Mouse (Mus musculus): ENCODE data around the gene Kcnh1.

Gene Kcnh1

GRCm38 (mm10) chr1:192190508-192191321, at the start of gene Kcnh1:
Gene Kcnh1, plus strand, starts transcription at chr1:192190774.
- peak; percentile 92 for DNase-seq (ENCODE audit: low read depth, low spot score)

DNA sequence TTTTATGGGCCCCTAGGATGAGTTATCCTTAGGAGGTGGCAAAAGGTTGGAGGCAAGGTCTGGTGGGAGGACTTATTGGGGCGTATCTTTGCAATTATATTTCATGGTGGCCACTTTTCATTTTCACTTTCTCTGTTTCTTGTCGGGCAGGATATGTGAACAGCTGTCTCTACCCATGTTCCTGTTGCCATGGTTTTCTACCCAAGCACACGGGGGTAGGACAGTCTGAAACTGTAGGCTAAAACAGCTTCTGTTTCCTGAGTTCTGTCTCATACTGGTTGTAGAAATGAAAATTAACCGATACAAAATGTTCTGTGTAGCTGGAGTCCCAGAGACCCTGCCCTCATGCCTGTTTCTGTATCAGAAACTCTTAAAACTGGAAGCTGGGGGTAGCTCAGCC, 39.4 kb upstream of the Kcnh1 start:
- no peak for DNase-seq (ENCODE audit: low read depth, low spot score)

DNA sequence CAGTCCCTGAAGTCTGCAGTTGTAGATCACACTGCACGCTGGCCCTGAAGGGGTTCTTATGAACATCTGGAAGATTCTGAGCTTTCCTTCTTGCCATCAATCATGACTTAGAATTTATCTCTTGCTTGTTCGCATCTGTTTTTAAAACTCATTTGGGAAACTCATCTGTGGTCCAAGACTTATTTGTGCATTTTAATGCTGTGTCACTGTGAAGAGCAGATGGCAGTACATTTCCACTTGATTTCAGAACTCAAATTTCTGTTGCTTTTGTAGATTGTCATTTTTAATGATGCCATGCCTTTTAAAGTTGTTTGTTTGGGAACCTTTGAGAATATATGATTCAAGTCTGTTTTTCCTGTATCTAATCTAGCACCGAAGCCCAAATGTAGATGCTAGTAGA, 19.1 kb upstream of the Kcnh1 start:
- no peak for DNase-seq (ENCODE audit: low read depth, low spot score)

GRCm38 (mm10) chr1:192179877-192180276, 10.7 kb upstream of the Kcnh1 start:
- DNase-seq (ENCODE audit: low read depth, low spot score), result no peak

- no peak for DNase-seq (ENCODE audit: low read depth, low spot score)
Observed at GRCm38 (mm10) chr1:192181696-192182257, 8.8 kb upstream of the Kcnh1 start.

- peak; percentile 81 for DNase-seq (ENCODE audit: low read depth, low spot score)
Observed at GRCm38 (mm10) chr1:192189056-192189455, 1.5 kb upstream of the Kcnh1 start.

- DNase-seq (ENCODE audit: low read depth, low spot score), result no peak
Observed at GRCm38 (mm10) chr1:192189771-192190170, 803 bp upstream of the Kcnh1 start.

- DNase-seq (ENCODE audit: low read depth, low spot score), result peak; percentile 39
Observed at GRCm38 (mm10) chr1:192191322-192191639, 707 bp downstream of the Kcnh1 start.

DNA sequence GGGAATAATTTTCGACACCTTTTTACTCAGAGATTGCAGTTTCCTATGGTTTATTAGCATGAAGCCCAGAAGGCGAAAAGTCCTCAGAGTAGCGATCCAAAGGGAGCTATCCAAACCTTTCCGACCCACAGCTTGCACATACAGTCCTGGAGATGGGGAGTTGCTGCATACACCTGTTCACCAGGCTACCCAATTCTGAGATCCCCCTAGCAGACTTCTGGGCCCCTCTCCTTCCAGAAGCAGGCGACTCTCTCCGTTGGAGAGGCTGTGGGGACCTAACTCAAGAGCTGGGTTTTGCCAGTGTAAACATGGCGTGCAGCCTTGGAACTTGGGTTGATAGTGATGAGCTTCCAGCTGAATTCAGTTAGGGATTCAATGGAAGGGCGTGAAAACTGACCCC, 1.3 kb downstream of the Kcnh1 start:
- DNase-seq (ENCODE audit: low read depth, low spot score), result no peak

DNA sequence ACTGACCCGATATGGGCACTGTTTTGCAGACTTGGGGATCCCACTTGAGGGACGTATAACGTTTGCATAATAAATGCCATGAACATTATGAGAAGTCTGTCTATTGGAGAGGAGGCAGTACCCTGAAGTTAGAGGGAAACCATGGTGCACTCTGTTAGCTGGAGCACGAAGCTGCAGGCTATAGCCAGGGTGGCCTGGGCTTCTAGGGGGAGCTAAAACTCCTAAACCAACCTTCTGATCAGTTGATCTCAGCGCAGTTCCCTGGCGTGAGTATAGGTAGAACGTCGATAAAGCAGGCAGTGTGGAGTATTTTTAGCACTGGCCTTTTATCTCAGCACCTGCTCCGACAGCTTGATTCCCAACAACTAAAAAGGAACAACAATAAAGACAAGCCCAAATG, 2.1 kb downstream of the Kcnh1 start:
- DNase-seq (ENCODE audit: low read depth, low spot score), result no peak

DNA sequence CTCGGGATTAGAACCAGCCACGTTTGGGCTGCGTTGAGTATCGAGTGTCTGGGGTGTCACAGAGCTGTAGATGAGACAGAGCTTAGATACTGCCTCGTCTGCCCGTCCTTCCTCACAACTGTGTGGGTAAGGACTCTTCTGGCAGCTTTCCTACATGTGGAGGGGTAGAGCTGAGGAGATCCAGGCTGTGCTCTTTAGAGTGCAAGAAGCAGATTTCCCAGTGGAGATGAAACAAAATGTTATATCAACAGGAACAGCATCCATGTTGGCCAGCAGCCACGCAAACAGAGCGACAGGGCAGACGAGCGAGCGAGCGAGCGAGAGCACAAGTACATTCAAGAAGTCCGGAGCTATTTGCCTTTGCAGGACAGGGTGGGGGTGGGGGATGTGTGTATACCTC, 3.1 kb downstream of the Kcnh1 start:
- DNase-seq (ENCODE audit: low read depth, low spot score), result no peak

DNA sequence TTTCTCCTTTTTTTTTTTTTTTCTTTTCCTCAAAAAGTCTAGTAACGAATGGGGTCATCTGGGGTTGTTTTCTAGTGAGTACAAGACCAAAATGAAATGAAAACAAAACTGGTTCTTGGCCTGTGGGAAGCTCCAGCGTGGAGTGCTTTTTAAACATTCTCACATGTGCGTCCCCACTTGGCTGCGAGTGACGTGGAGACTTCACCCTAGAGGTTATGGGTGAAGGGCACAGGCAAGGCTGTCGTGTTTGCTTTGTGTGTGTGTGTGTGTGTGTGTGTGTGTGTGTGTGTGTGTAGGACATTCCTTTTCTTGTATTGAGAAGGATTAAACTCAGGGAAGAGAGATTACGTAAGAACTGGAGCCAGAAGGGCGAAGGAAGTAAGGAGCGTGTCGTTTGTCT, 6.9 kb downstream of the Kcnh1 start:
- no peak for DNase-seq (ENCODE audit: low read depth, low spot score)

DNA sequence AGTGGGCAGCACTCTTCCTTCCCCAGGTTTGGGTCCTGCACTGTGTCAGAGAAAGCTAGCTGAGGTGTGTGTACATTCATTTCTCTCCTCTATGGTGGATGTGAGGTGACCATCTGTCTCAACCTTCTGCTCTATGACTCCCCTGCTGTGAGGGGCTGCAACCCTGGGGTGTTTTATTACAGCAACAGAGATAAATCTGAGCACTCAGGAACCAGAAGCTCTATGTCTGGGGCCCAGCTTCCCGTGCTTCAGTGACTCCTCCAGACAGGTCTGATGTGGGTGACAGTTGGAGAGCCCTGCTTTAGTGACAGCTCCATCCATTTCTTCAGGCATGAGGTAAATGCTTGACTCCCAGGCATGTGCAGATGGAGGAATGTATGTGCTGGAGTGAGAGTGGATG, 12.4 kb downstream of the Kcnh1 start:
- DNase-seq (ENCODE audit: low read depth, low spot score), result no peak

GRCm38 (mm10) chr1:192207956-192208355, 17.4 kb downstream of the Kcnh1 start:
- no peak for DNase-seq (ENCODE audit: low read depth, low spot score)

- no peak for DNase-seq (ENCODE audit: low read depth, low spot score)
Observed at GRCm38 (mm10) chr1:192212448-192212847, 21.9 kb downstream of the Kcnh1 start.

- no peak for DNase-seq (ENCODE audit: low read depth, low spot score)
Observed at GRCm38 (mm10) chr1:192214666-192215065, 24.1 kb downstream of the Kcnh1 start.

GRCm38 (mm10) chr1:192220156-192220555, 29.6 kb downstream of the Kcnh1 start:
- no peak for DNase-seq (ENCODE audit: low read depth, low spot score)

DNA sequence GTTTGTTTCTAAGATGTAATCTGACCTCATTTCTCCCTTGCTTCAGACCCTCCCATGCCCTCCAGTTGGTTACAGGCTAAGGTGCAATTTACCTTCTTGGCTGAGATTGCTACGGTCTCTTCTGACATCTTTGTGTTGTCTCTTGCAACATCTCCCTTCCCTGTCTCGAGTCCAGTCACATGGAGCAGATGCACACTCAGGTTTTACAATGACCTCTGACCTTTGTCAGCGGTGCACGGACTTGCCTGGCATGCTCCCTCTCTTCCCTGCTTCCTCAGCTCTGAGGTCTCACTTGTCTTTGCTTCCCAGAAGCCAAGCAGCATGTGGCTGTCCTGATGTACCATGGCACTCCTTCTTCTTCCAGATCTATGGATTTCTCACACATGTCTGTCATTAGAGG, 33.6 kb downstream of the Kcnh1 start:
- DNase-seq (ENCODE audit: low read depth, low spot score), result no peak

DNA sequence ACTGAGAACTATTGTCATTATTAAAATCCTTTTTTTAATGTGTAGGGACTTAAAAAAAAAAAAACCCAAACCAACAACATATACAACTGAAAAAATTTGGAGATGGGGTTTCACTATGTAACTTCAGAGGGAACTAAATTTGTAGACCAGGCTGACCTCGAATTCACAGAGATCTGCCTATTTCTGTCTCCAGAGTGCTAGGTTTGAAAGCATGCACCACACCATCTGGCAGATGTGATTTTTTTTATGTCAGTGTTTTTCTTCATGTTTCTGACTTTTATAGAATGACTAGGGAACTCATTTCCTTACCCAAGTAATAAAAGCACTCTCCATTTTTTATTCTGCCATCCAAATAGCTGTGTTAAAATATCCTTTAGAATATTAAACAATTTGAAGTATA, 42.1 kb downstream of the Kcnh1 start:
- no peak for DNase-seq (ENCODE audit: low read depth, low spot score)

- DNase-seq (ENCODE audit: low read depth, low spot score), result no peak
Observed at GRCm38 (mm10) chr1:192246836-192247235, 56.3 kb downstream of the Kcnh1 start.

DNA sequence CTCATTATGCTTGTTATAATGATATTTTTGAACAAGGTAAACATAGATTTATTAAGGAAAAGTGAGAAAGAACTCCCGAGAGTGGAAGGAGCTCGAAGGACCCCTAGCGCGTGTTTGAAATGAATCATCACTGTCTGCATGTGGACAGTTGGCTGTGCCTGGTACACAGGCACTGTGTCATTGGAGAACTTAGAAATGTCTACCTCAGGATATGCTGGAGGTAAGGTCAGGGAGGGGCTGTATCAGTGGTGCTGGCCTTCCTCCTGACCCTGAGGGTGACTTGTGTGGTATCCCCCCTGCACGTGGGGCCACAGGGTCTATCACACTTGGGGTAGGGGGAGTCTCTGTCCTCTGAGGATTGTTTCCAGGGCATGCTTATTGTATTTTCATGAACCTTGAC, 68.6 kb downstream of the Kcnh1 start:
- no peak for DNase-seq (ENCODE audit: low read depth, low spot score)

GRCm38 (mm10) chr1:192259616-192260015, 69.0 kb downstream of the Kcnh1 start:
- no peak for DNase-seq (ENCODE audit: low read depth, low spot score)

GRCm38 (mm10) chr1:192265704-192266103, 75.1 kb downstream of the Kcnh1 start:
- no peak for DNase-seq (ENCODE audit: low read depth, low spot score)

- DNase-seq (ENCODE audit: low read depth, low spot score), result no peak
Observed at GRCm38 (mm10) chr1:192266956-192267355, 76.4 kb downstream of the Kcnh1 start.

Data from ZHBTc4 (cell line).